Mouse (Mus musculus) neural tube, embryonic 14.5 days (tissue): ENCODE measurements around the gene Spire2. TPM values are rescaled to one million over a fixed set of nuclear protein-coding genes. Genes with fewer than 3 reads are reported as not detected.
A peak's percentile ranks its signal among the peaks of the same experiment; 100 is the strongest.

Experiments used
- ATAC-seq: fragments of 200-750 bp; cut with Nextera tagmentation; 2 replicates; pipeline ENCODE4 v1.8.0; 2017; ENCODE audit warnings: low read depth, mild to moderate bottlenecking, moderate TSS enrichment, moderate library complexity
- H3K27ac ChIP-seq: fragments of 300-500 bp; sonication (generic); 2 replicates; pipeline ENCODE4 v1.5.1; 2014; ENCODE audit warnings: low read depth, mild to moderate bottlenecking, control low read depth, low read length, moderate library complexity, mixed read lengths
- H3K27me3 ChIP-seq: fragments of 300-500 bp; sonication (generic); 2 replicates; pipeline ENCODE4 v1.6.1; 2014; ENCODE audit warnings: low read length; ENCODE audit not compliant: control insufficient read depth, insufficient read depth
- H3K36me3 ChIP-seq: fragments of 300-500 bp; sonication (generic); 2 replicates; pipeline ENCODE4 v1.6.1; 2014; ENCODE audit warnings: low read length, mixed read lengths; ENCODE audit not compliant: control insufficient read depth, insufficient read depth
- H3K4me1 ChIP-seq: fragments of 300-500 bp; sonication (generic); 2 replicates; pipeline ENCODE4 v1.6.1; 2014; ENCODE audit warnings: low read length; ENCODE audit not compliant: control insufficient read depth, insufficient read depth
- H3K4me2 ChIP-seq: fragments of 300-500 bp; sonication (generic); 2 replicates; pipeline ENCODE4 v1.6.1; 2014; ENCODE audit warnings: mild to moderate bottlenecking, low read depth, low read length, control low read depth
- H3K4me3 ChIP-seq: fragments of 300-500 bp; sonication (generic); 2 replicates; pipeline ENCODE4 v1.5.1; 2014; ENCODE audit warnings: low read depth, low read length, control low read depth, mixed read lengths
- H3K9ac ChIP-seq: fragments of 300-500 bp; sonication (generic); replicated peaks from 2 replicates; pipeline ENCODE4 v1.6.1; 2014; ENCODE audit warnings: low read depth, mild to moderate bottlenecking, control low read depth, low read length, mixed read lengths
- H3K9me3 ChIP-seq: fragments of 300-500 bp; sonication (generic); 2 replicates; pipeline ENCODE4 v1.6.1; 2016; ENCODE audit warnings: low read length; ENCODE audit not compliant: control insufficient read depth
- WGBS: fragments of 180-500 bp; shearing (Covaris S2); extraction: QIAGEN DNeasy Blood & Tissue Kit; methylation state at CpG from one replicate; pipeline ENCODE4 v1.1.7; 2014; 5-methylcytosine and 5-hydroxymethylcytosine counted together
- polyA plus RNA-seq: library from polyadenylated mRNA; unstranded; fragments of >200 nt; fragmentation: Nextera tagmentation; extraction: Ambion mirVana; gene quantifications from 2 replicates; pipeline ENCODE4 v1.2.1, GENCODE M21; 2014

Spire2 gene
- polyA plus RNA-seq, 1 experiment from 2014 or later: 34.9 TPM

DNA sequence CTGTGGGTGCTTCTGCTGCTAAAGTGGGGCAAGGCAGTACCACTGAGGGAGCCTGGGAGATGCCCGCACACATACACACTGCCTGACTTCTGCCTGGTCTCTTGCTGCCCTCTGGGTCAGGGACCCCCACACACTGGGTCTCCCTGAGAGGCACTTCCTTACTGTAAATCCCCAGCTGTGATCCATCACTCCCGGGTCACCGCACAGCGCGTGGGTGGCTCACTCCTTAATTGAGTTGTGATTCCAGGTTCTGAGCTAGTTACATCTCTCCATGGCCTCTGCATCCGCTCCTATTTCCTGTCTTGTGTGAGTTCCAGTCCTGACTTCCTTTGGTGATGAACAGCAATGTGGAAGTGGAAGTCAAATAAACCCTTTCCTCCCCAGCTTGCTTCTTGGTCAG lies 1.8 kb upstream of the Spire2 start:
- Histone ChIP-seq H3K27ac (no peak overlapping the region), H3K4me2 (no peak overlapping the region), H3K4me3 (no peak overlapping the region), H3K36me3 (no peaks in the 10 kb centered on the region), H3K27me3 (no peaks in the 10 kb centered on the region), H3K9me3 (no peaks in the 10 kb centered on the region), H3K9ac (no peak overlapping the region), H3K4me1 (peaks cover 16% of the 10 kb centered on the region)
- WGBS: 89% methylated on average over 6 of the region's 6 CpGs
- no peak for ATAC-seq

DNA sequence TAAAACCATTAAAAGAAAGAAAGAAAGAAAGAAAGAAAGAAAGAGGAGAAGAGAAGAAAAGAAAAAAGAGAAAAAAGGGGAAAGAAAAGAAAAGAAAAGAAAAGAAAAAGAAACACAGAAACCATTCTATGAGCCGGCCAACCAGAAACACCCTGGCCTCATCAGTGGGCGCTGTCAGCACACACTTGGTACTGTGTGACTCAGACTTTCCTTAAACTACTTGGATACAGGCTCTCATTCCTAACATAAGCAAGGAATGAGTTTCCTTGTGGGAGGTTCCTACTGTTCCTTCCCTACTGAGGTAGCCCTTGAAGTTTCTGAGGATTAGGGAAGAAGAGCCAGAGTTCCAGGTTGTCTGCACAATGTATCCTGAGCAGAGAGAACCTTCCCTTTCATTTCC lies 1.2 kb upstream of the Spire2 start:
- WGBS: 81% methylated on average over 2 of the region's 2 CpGs
- no peaks in the 10 kb centered on the region for H3K9me3 ChIP-seq
- no peak for ATAC-seq
- peaks cover 16% of the 10 kb centered on the region for H3K4me1 ChIP-seq
- no peak overlapping the region for H3K9ac ChIP-seq
- peak overlapping the region; percentile 82 for H3K4me2 ChIP-seq
- H3K36me3 ChIP-seq: no peaks in the 10 kb centered on the region
- H3K27me3 ChIP-seq: no peaks in the 10 kb centered on the region
- peak overlapping the region; percentile 95 for H3K27ac ChIP-seq
- H3K4me3 ChIP-seq: no peak overlapping the region

DNA sequence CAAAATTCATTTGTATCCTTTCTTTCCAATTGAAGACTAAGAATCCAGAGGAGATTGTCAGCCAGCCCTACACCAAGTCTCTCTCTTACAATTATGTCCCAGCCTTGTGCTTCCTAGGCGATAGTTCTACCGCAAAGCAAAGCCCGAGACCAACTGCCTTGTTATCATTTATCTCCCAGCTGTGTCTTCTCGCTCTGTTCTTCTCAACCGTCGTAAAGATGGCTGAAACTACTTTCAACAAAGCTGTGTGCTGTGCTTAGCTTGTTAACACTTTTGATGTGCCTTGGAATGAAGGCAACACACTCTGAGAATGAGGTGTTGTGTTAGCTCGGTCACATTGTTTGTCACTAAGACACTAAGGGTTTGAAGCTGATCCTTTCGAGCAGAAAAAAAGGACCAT lies 703 bp upstream of the Spire2 start:
- Histone ChIP-seq H3K4me2 (peak overlapping the region; percentile 82), H3K4me3 (peak overlapping the region; percentile 82)

DNA sequence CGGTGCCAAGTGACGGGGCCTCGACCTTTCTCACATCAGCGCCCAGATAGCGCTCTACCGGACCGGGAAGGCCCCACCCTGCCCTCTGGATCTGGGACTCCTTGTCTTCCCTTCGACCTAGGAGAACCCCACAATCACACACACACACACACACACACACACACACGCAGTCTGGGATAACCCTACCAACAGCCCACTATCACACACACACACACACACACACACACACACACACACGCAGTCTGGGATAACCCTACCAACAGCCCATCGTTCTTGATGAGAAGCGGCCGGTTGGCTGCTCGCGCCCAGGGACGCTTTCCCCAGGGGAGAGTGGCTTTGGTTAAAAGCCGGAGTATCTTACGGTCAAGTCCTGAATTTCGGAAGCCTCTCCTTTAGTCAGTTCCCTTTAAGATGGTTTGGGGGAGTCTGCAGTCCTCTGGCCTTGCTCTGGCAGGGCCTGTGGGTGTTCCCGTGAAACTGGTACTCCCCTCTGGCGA lies 626 bp downstream of the Spire2 start:
- peak overlapping the region; percentile 95 for H3K27ac ChIP-seq
- peak overlapping the region; percentile 82 for H3K4me2 ChIP-seq
- peak overlapping the region; percentile 89 for H3K9ac ChIP-seq
- 0 out of 2 replicates have a peak, but pooled peaks have one; percentile 53 for ATAC-seq
- no peaks in the 10 kb centered on the region for H3K9me3 ChIP-seq
- no peaks in the 10 kb centered on the region for H3K27me3 ChIP-seq
- no peaks in the 10 kb centered on the region for H3K36me3 ChIP-seq
- H3K4me3 ChIP-seq: peak overlapping the region; percentile 82
- peaks cover 16% of the 10 kb centered on the region for H3K4me1 ChIP-seq
- under 1% methylated on average over 18 of the region's 21 CpGs for WGBS

More for the DNA sequence above, 703 bp upstream of the Spire2 start:
- H3K27ac ChIP-seq: peak overlapping the region; percentile 95
- no peaks in the 10 kb centered on the region for H3K9me3 ChIP-seq
- H3K9ac ChIP-seq: peak overlapping the region; percentile 89
- no peaks in the 10 kb centered on the region for H3K27me3 ChIP-seq
- 16% methylated on average over 8 of the region's 8 CpGs for WGBS
- H3K36me3 ChIP-seq: no peaks in the 10 kb centered on the region
- ATAC-seq: no peak; the same call in 1 of the 2 replicates
- peaks cover 16% of the 10 kb centered on the region for H3K4me1 ChIP-seq

DNA sequence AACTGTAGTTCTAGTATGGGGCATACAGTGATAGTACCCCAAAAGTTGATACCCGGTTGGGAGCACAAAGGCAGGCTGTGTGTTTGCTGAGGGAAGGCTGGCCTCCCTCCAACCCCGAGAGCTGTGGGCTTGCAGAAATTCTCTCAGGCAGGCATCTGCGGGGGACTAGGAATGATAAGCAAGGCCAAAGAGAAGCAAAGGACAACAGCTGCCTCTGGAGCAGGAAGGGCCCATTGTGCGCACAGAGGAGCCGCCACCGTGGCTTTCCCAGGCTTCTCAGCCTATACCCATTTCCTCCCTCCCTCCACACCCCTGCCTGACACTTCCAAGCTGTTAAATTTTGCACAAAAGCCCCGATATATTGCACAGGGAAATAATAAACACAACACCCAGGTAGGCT lies 1.4 kb downstream of the Spire2 start:
- Histone ChIP-seq H3K27ac (peak overlapping the region; percentile 95), H3K4me2 (peak overlapping the region; percentile 82), H3K9me3 (no peaks in the 10 kb centered on the region), H3K4me1 (peaks cover 16% of the 10 kb centered on the region), H3K9ac (peak overlapping the region; percentile 89), H3K36me3 (no peaks in the 10 kb centered on the region), H3K4me3 (peak overlapping the region; percentile 82), H3K27me3 (no peaks in the 10 kb centered on the region)
- no peak for ATAC-seq
- WGBS: 1% methylated on average over 7 of the region's 7 CpGs

DNA sequence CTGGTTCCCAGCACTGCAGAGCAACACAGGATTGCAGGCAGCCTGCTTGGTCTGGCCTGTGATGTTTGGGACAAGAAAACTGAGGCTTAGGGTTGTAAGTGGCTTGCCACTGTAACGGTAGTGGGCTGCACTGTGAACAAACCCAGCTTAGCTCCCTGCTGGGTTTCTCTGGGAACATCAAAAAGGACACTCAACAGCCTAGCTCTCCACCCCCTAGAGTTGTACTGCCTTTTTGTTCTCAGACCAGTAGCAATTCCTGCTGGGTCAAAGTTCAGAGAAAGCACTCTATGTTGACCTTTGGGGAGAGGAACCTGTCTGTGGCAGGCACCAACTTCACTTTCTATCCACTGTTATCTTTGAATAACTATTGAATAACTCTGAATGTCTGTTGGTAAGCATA lies 2.0 kb downstream of the Spire2 start:
- WGBS: 0% methylated on average over 1 of the region's 1 CpGs
- no peaks in the 10 kb centered on the region for H3K27me3 ChIP-seq
- H3K9ac ChIP-seq: peak overlapping the region; percentile 89
- peaks cover 16% of the 10 kb centered on the region for H3K4me1 ChIP-seq
- peak overlapping the region; percentile 82 for H3K4me3 ChIP-seq
- no peak for ATAC-seq
- H3K9me3 ChIP-seq: no peaks in the 10 kb centered on the region
- H3K36me3 ChIP-seq: no peaks in the 10 kb centered on the region
- peak overlapping the region; percentile 95 for H3K27ac ChIP-seq
- H3K4me2 ChIP-seq: peak overlapping the region; percentile 82

DNA sequence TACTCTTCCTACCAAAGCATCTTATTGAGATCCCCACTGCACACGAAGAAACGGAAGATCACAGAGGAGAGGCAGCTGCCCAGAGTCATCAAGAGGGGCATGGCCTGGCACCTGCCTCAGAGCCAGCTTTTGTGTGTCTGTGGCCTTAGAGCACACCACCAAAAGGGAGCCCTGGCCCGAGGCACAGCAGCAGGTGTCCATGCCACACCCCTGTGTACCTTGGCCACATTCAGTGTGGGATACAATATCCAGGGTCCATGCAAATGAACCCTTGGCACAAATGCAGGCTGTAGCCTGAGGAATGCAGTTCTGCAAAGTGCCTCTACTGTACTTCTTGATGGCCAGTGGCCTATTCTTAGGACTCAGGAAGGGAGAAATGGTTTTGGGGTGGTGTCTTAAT lies 5.0 kb downstream of the Spire2 start:
- no peaks in the 10 kb centered on the region for H3K36me3 ChIP-seq
- no peak for ATAC-seq
- H3K4me2 ChIP-seq: no peak overlapping the region
- H3K4me3 ChIP-seq: no peak overlapping the region
- 0 out of 2 replicates have a peak overlapping the region, but pooled peaks have one; percentile 7 for H3K9ac ChIP-seq
- H3K27me3 ChIP-seq: no peaks in the 10 kb centered on the region
- peaks cover 13% of the 10 kb centered on the region for H3K4me1 ChIP-seq
- WGBS: 92% methylated on average over 3 of the region's 3 CpGs
- H3K9me3 ChIP-seq: no peaks in the 10 kb centered on the region
- H3K27ac ChIP-seq: no peak overlapping the region

DNA sequence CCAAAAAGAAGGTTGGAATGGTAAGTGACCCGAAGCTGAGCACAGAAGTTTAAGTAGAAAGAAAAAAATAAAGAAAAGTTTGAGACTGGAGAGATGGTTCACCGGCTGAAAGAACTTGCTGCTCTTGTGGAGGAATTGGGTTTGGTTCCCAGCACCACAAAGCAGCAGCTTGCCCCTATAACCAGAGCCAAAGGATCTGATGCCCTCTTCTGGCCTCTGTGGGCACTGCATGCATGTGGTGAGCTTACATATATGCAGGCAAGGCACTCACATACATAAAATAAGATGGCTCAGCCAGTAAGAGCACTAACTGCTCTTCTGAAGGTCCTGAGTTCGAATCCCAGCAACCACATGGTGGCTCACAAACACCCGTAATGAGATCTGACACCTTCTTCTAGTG lies 7.6 kb downstream of the Spire2 start:
- ATAC-seq: no peak

DNA sequence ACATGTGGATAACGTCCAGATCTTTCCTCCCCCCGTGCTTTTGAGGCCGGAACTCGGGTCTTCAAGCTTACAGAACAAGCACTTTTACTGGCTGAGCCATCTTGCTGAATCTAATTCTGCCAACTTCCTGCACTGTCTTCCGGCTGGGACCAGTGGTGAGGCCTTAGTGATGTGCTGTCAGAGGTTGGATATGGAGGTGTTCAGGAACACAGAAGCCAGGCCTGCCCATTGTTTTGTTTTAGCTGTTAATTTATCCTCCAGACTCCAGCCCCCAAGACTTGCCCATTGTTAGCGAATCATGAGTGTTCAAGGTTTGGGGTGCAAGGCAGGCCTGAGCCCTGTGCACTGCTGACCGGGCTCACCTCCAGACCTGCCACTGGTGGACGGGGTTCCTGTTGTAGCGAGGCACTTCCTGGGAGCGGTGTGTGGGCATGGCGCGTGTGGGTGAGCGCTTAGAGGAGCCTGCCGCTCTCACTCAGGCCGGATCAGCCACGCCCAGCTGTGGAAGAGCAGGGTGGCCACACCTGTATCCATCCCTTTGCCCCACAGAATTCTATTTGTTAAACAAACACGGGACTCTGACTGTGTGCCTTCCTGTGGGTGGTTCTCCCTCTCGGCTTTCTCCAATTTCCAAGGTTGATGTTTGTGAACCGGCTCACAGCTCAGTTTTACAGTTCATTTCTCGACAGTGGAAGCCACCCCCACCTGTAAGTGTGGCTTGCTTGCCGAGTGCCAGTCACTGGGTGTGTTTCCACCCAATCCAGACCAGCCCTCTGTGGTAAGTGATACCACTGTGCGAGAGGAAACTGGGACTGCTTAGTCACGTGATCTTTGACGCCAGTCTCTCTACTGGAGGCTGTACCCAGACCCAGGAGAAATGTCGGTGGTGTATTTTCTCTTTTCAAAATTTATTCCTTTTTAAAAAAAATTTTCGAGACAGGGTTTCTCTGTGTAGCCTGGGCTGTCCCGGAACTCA lies 8.8 kb downstream of the Spire2 start:
- H3K9ac ChIP-seq: no peak overlapping the region
- H3K4me3 ChIP-seq: no peak overlapping the region
- H3K9me3 ChIP-seq: no peaks in the 10 kb centered on the region
- no peaks in the 10 kb centered on the region for H3K27me3 ChIP-seq
- no peaks in the 10 kb centered on the region for H3K36me3 ChIP-seq
- no peak for ATAC-seq
- WGBS: 88% methylated on average over 27 of the region's 27 CpGs
- no peak overlapping the region for H3K4me2 ChIP-seq
- no peaks in the 10 kb centered on the region for H3K4me1 ChIP-seq
- H3K27ac ChIP-seq: no peak overlapping the region

More for the DNA sequence above, 7.6 kb downstream of the Spire2 start:
- H3K36me3 ChIP-seq: no peaks in the 10 kb centered on the region
- no peak overlapping the region for H3K4me2 ChIP-seq
- H3K4me1 ChIP-seq: no peaks in the 10 kb centered on the region
- WGBS: 95% methylated on average over 4 of the region's 4 CpGs
- H3K27ac ChIP-seq: no peak overlapping the region
- no peak overlapping the region for H3K9ac ChIP-seq
- H3K9me3 ChIP-seq: no peaks in the 10 kb centered on the region
- H3K4me3 ChIP-seq: no peak overlapping the region
- H3K27me3 ChIP-seq: no peaks in the 10 kb centered on the region
